Mouse (Mus musculus): Measurements from ENCODE around the gene Prkca. TPM values are rescaled to one million over a fixed set of nuclear protein-coding genes. Genes with fewer than 3 reads are reported as not detected.
A peak's percentile ranks its signal among the peaks of the same experiment; 100 is the strongest.

Gene Prkca
- polyA plus RNA-seq, 1 experiment: 5.4 TPM

DNA sequence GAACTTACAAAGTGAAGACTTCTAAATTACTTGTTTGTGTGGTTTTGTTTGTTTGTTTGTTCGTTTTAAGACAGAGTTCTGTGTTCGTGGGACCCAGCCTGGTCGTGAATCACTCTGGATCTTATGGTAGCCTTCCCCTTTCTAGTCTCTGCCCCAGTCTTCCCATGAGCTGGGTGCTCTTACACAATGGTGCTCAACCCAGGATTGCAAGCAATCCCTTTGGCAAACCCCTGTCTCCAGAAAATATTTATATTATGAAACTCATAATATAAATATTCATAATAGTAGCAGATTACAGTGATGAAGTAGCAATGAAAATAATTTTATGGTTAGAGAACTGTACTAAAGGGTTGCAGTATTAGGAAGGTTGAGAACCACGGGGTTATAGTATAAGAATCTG, 12.3 kb upstream of the Prkca start:
- WGBS: 72% methylated on average over 4 of the region's 4 CpGs
- no peak overlapping the region for H3K27ac ChIP-seq (ENCODE audit: insufficient read depth, low read depth, low read length)

DNA sequence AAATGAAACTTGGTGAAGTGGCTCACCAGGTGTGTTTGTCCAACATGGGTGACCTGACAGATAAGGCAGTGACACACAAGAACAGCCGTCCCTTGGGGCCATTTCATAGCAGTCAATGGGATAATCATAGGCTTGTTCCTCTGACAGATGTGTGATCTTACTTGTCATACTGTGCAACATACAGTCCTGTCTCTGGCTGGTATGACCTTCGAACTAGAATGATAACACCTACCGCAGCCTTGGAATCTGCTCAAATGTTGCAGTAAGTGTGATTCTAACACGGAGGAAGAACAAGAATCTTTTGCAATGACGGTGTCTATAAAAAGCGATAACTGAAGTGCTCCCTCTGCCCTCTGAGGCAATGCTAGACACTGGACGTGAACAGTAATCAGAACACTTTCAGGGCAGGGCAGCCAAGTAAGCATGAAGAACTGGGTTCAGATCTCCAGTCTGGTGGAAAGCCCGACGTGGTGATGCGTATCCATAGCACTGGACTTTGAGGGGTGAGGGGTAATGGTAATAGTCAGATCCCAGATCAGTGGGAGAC, 9.2 kb upstream of the Prkca start:
- Histone ChIP-seq H3K36me3 (ENCODE audit: control insufficient read depth, insufficient read depth, low read length) (no peaks in the 10 kb centered on the region), H3K4me3 (ENCODE audit: insufficient read depth, low read depth, low read length) (no peak overlapping the region), H3K27ac (ENCODE audit: insufficient read depth, low read depth, low read length) (no peak overlapping the region), H3K4me1 (ENCODE audit: control insufficient read depth, insufficient read depth, low read length) (no peaks in the 10 kb centered on the region), H3K27me3 (replicated peaks; ENCODE audit: control insufficient read depth, insufficient read depth, low read length) (no peaks in the 10 kb centered on the region)
- WGBS: 90% methylated on average over 10 of the region's 10 CpGs
- no peak for DNase-seq
- no peak for TF ChIP-seq POLR2A (IDR thresholded peaks at IDR 0.05; ENCODE audit: low read depth, low read length)
- no peak for TF ChIP-seq CTCF (conservative IDR thresholded peaks at IDR 0.05; ENCODE audit: insufficient read depth, insufficient read length, low read depth, low read length)

More for the DNA sequence above, 12.3 kb upstream of the Prkca start:
- Histone ChIP-seq H3K4me1 (ENCODE audit: control insufficient read depth, insufficient read depth, low read length) (no peaks in the 10 kb centered on the region), H3K4me3 (ENCODE audit: insufficient read depth, low read depth, low read length) (no peak overlapping the region), H3K27me3 (replicated peaks; ENCODE audit: control insufficient read depth, insufficient read depth, low read length) (no peaks in the 10 kb centered on the region), H3K36me3 (ENCODE audit: control insufficient read depth, insufficient read depth, low read length) (no peaks in the 10 kb centered on the region)
- TF ChIP-seq CTCF (conservative IDR thresholded peaks at IDR 0.05; ENCODE audit: insufficient read depth, insufficient read length, low read depth, low read length): no peak
- no peak for TF ChIP-seq POLR2A (IDR thresholded peaks at IDR 0.05; ENCODE audit: low read depth, low read length)
- no peak for DNase-seq

DNA sequence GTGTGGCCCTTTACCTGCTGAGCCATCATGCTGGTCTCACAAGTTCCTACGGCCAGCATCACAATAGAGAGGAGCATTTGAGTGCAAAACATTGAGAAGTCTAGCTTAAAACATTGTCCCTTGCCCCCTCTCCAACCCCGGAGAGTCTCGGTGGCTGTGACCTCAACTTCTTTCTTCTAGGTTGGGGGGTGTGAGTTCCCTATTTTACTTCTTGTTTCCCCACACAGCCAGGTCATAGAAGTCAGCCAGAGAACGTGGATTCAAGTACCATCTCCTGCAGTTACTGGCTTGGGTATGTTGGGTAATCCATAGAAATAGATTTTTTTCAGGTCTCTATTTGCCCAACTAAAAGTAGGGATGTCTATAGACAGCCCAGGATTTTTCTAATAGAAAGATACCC, 7.1 kb upstream of the Prkca start:
- no peaks in the 10 kb centered on the region for H3K27me3 ChIP-seq (replicated peaks; ENCODE audit: control insufficient read depth, insufficient read depth, low read length)
- DNase-seq: no peak
- 83% methylated on average over 4 of the region's 4 CpGs for WGBS
- TF ChIP-seq POLR2A (IDR thresholded peaks at IDR 0.05; ENCODE audit: low read depth, low read length): no peak
- no peak for TF ChIP-seq CTCF (conservative IDR thresholded peaks at IDR 0.05; ENCODE audit: insufficient read depth, insufficient read length, low read depth, low read length)
- no peaks in the 10 kb centered on the region for H3K36me3 ChIP-seq (ENCODE audit: control insufficient read depth, insufficient read depth, low read length)
- H3K4me3 ChIP-seq (ENCODE audit: insufficient read depth, low read depth, low read length): no peak overlapping the region
- no peaks in the 10 kb centered on the region for H3K4me1 ChIP-seq (ENCODE audit: control insufficient read depth, insufficient read depth, low read length)
- no peak overlapping the region for H3K27ac ChIP-seq (ENCODE audit: insufficient read depth, low read depth, low read length)

DNA sequence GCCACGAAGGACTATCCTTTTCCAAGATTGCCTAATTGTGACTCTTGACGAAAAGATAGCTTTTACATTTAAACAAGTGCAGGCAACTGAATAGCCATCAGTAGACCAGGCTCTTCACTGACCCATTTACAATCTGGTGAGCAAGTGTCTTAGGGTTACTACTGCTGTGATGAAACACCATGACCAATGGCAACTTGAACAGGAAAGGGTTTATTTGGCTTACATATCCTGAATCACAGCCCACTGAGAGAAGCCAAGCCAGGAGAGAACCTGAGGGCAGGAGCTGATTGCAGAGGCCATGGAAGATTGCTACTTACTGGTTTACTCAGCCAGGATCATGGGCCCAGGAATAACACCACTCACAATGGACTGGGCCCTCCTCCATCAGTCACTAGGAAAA, 1.6 kb upstream of the Prkca start:
- H3K27me3 ChIP-seq (replicated peaks; ENCODE audit: control insufficient read depth, insufficient read depth, low read length): no peaks in the 10 kb centered on the region
- no peak overlapping the region for H3K4me3 ChIP-seq (ENCODE audit: insufficient read depth, low read depth, low read length)
- 91% methylated on average over 2 of the region's 2 CpGs for WGBS
- H3K36me3 ChIP-seq (ENCODE audit: control insufficient read depth, insufficient read depth, low read length): no peaks in the 10 kb centered on the region
- no peak for DNase-seq
- no peak for TF ChIP-seq CTCF (conservative IDR thresholded peaks at IDR 0.05; ENCODE audit: insufficient read depth, insufficient read length, low read depth, low read length)
- no peak for TF ChIP-seq POLR2A (IDR thresholded peaks at IDR 0.05; ENCODE audit: low read depth, low read length)
- H3K4me1 ChIP-seq (ENCODE audit: control insufficient read depth, insufficient read depth, low read length): no peaks in the 10 kb centered on the region; the same call in 1 of the 2 replicates
- H3K27ac ChIP-seq (ENCODE audit: insufficient read depth, low read depth, low read length): no peak overlapping the region

DNA sequence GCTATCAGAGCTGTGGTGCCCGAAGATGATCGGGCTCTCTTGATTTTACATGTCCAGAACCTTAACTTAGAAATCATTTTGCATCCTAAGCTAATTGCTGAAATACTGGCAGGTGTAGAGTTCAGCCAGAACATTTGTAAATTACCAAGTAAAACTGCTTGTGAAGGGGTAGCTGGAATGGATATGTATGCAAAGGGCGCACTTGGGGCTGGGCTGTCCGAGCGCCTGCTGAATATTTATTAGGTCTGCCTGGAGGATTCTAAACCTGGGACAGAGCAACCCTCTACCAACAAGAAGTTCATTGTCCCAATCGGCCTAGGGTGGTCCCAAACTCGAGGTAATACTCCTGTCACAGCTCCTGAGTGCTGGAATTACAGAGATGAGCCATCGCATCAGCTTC, 1.0 kb upstream of the Prkca start:
- no peak overlapping the region for H3K4me3 ChIP-seq (ENCODE audit: insufficient read depth, low read depth, low read length)
- 67% methylated on average over 8 of the region's 8 CpGs for WGBS
- no peak overlapping the region for H3K27ac ChIP-seq (ENCODE audit: insufficient read depth, low read depth, low read length)
- no peaks in the 10 kb centered on the region for H3K36me3 ChIP-seq (ENCODE audit: control insufficient read depth, insufficient read depth, low read length)
- H3K4me1 ChIP-seq (ENCODE audit: control insufficient read depth, insufficient read depth, low read length): no peaks in the 10 kb centered on the region; the same call in 1 of the 2 replicates
- no peaks in the 10 kb centered on the region for H3K27me3 ChIP-seq (replicated peaks; ENCODE audit: control insufficient read depth, insufficient read depth, low read length)
- DNase-seq: no peak
- no peak for TF ChIP-seq POLR2A (IDR thresholded peaks at IDR 0.05; ENCODE audit: low read depth, low read length)

DNA sequence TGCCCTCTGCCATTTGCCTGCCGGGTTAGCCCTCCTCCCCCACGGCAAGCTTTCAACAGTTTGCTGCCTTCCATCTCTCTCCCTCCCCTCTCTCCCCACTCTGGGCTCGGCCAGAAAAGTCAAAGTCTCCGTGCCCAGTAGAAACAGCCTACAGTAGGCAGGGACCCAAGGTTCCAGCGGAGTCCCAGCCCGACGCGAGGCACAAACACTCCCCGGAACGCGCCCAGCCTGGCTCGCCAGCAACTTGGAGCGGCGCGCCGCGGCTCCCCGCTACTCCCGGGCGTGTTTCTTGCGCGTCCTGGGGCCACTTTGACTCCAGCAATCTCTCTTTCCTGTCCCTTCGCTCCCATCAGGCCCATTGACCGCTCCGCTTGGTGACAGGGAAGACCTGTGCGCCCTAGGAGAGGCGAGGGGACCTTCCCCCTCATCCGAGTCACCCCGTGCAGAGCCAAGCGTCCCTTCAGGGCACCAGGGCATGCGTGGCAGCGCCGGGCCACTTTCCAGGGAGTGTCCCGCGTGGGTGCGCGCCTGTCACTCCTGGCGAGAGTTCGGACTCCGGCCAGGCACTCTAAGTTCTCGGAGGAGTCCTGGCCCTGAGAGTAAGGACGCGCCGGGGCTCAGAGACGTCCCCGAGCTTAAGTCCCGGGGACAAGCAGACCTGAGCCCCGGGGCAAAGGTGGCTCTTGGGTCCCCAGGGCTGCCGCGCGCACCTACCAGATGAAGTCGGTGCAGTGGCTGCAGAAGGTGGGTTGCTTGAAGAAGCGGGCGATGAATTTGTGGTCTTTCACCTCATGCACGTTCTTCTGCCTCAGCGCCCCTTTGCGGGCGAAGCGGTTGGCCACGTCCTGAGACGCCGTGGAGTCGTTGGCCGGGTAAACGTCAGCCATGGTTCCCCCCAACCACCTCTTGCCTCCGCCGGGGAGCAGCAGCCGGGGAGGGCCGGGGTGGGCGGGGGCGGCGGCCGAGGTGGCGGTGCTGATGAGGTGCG, 653 bp downstream of the Prkca start, which contains the start of gene Apoh:
TSS of gene Apoh (plus strand) at position 574 of the 988 bp plus-strand sequence.
- Histone ChIP-seq H3K4me3 (ENCODE audit: insufficient read depth, low read depth, low read length) (peak within 1 kb of the TSS; percentile 64), H3K36me3 (ENCODE audit: control insufficient read depth, insufficient read depth, low read length) (no peaks in the 10 kb centered on the region), H3K27me3 (replicated peaks; ENCODE audit: control insufficient read depth, insufficient read depth, low read length) (no peaks in the 10 kb centered on the region), H3K27ac (ENCODE audit: insufficient read depth, low read depth, low read length) (no peak within 1 kb of the TSS), H3K4me1 (ENCODE audit: control insufficient read depth, insufficient read depth, low read length) (no peaks in the 10 kb centered on the region; the same call in 1 of the 2 replicates)
- no peak for TF ChIP-seq POLR2A (IDR thresholded peaks at IDR 0.05; ENCODE audit: low read depth, low read length)
- no peak for TF ChIP-seq CTCF (conservative IDR thresholded peaks at IDR 0.05; ENCODE audit: insufficient read depth, insufficient read length, low read depth, low read length)
- peak; percentile 70 for DNase-seq
- WGBS: under 1% methylated on average over 75 of the region's 75 CpGs

DNA sequence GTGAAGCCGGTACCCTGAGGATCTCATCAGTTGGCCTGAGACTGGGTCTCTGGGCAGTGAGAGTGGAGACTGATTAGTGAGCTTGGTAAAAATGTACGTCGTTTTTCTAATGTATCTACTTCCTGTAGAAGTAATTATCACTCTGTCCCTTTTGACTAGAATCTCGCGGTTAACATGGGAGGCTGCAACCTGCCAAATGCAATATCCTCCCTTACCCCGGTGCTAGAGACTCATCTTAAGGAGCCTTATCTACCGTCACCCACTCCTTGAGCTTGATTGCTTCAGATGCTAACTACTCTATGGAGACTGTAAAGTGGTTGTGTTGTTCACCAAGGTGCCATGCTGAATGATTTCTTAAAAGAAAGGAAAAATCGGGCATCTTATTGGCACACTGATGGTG, 1.9 kb downstream of the Prkca start:
- H3K4me1 ChIP-seq (ENCODE audit: control insufficient read depth, insufficient read depth, low read length): no peaks in the 10 kb centered on the region; the same call in 1 of the 2 replicates
- H3K4me3 ChIP-seq (ENCODE audit: insufficient read depth, low read depth, low read length): no peak overlapping the region; the same call in 1 of the 2 replicates
- TF ChIP-seq CTCF (conservative IDR thresholded peaks at IDR 0.05; ENCODE audit: insufficient read depth, insufficient read length, low read depth, low read length) (no peak), POLR2A (IDR thresholded peaks at IDR 0.05; ENCODE audit: low read depth, low read length) (no peak)
- 82% methylated on average over 8 of the region's 8 CpGs for WGBS
- no peak for DNase-seq
- no peaks in the 10 kb centered on the region for H3K36me3 ChIP-seq (ENCODE audit: control insufficient read depth, insufficient read depth, low read length)
- H3K27me3 ChIP-seq (replicated peaks; ENCODE audit: control insufficient read depth, insufficient read depth, low read length): no peaks in the 10 kb centered on the region
- H3K27ac ChIP-seq (ENCODE audit: insufficient read depth, low read depth, low read length): no peak overlapping the region
